Comparison of ENCODE assay signal across 10 mouse cellular contexts in the genomic region with DNA sequence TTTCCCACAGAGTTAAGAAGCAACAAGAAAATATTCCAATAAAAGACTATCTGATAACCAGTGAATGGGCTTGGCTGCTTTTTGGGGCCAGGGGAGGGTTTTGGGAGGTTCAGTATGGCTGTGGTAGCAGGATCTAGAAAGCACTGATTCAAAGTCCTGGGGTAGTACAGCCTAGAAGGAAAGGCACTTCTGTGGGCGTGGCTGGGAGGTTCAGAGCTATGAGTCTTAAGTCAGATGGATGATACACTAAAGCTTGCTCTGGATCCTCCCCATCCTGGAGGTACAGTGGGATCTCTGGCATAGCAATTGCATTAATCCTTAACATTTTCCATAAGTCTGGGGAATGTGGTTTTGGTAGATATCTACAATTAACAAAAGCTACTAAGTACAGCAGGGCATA. TPM values are rescaled to one million over a fixed set of nuclear protein-coding genes. Genes with fewer than 3 reads are reported as not detected.
DNase-seq lines count a peak whose midpoint lies in the region; ATAC-seq lines count a peak whose summit lies in the region.
"Had no signal": no experiment of that assay in that cellular context is flagged by ENCODE, and none has a peak within 500 bp of the region (broad histone marks: within the 10 kb centered on the region; RNA-seq: fewer than 3 reads in every experiment).

No protein-coding gene starts in this region.

- peak overlapping the region; percentile 83; the same call in 1 of the 2 replicates for H3K4me2 ChIP-seq in heart, embryonic 12.5 days
- H3K4me2 ChIP-seq in limb, embryonic 13.5 days (replicated peaks): peak overlapping the region; percentile 95

- H3K27me3 ChIP-seq in heart, embryonic 12.5 days (replicated peaks): no peaks in the 10 kb centered on the region
- H3K27me3 ChIP-seq in limb, embryonic 13.5 days: no peaks in the 10 kb centered on the region

- DNase-seq in heart, adult 18-20 months: no peak
- peak; percentile 79 for DNase-seq in 3T3-L1 (ENCODE audit: low read depth, low spot score)
- peak; percentile 25 for DNase-seq in MN1 (ENCODE audit: low spot score)
- no peak for DNase-seq in adrenal gland, postnatal 4 days (ENCODE audit: low spot score in 2 of 2)
- DNase-seq in ovary, postnatal 14 days (ENCODE audit: low spot score): no peak
- DNase-seq in testis, postnatal 14 days (ENCODE audit: low spot score): no peak
- DNase-seq: cerebellum, adult 8-10 months; kidney, adult 8-10 months had no signal

- WGBS in heart, embryonic 12.5 days: 73% methylated on average over 1 of the region's 1 CpGs
- WGBS in limb, embryonic 13.5 days: 78% methylated on average over 1 of the region's 1 CpGs

- no peak overlapping the region for H3K27ac ChIP-seq in heart, embryonic 12.5 days (ENCODE audit: poor library complexity, severe bottlenecking)
- no peak overlapping the region for H3K27ac ChIP-seq in limb, embryonic 13.5 days

- peaks cover 25% of the 10 kb centered on the region for H3K36me3 ChIP-seq in heart, embryonic 12.5 days
- H3K36me3 ChIP-seq in limb, embryonic 13.5 days: peaks cover 26% of the 10 kb centered on the region

- H3K9me3 ChIP-seq in heart, embryonic 12.5 days (replicated peaks): no peaks in the 10 kb centered on the region
- no peaks in the 10 kb centered on the region for H3K9me3 ChIP-seq in limb, embryonic 13.5 days

- peaks cover 42% of the 10 kb centered on the region for H3K4me1 ChIP-seq in heart, embryonic 12.5 days (replicated peaks)
- peaks cover 54% of the 10 kb centered on the region for H3K4me1 ChIP-seq in limb, embryonic 13.5 days

- H3K9ac ChIP-seq in heart, embryonic 12.5 days: no peak overlapping the region
- peak overlapping the region; percentile 99; the same call in 1 of the 2 replicates for H3K9ac ChIP-seq in limb, embryonic 13.5 days

- ATAC-seq in heart, embryonic 12.5 days (ENCODE audit: insufficient number of reproducible peaks, low FRiP score): no peak
- ATAC-seq in limb, embryonic 13.5 days (ENCODE audit: low FRiP score, low read depth): no peak

- H3K4me3 ChIP-seq in heart, embryonic 12.5 days: peak overlapping the region; percentile 95; the same call in 1 of the 2 replicates
- peak overlapping the region; percentile 89 for H3K4me3 ChIP-seq in limb, embryonic 13.5 days

RNA-seq across cellular contexts. Expression of gene Lrsam1, which starts 2.6 kb away (rescaled TPM):
- 11.1 and 11.8 TPM in 2 replicates for polyA plus RNA-seq in heart, embryonic 12.5 days (2016; fragmentation: Nextera tagmentation; extraction: Ambion mirVana)
- total RNA-seq in heart, adult 18-20 months (2021): 10 to 100 TPM; 15.1 to 15.9 TPM
- polyA plus RNA-seq in limb, embryonic 13.5 days (2015; fragmentation: Nextera tagmentation; extraction: Ambion mirVana): 13.9 and 14.1 TPM in 2 replicates
- 10 to 100 TPM; 23.7 to 26.5 TPM for total RNA-seq in adrenal gland, postnatal 4 days (2021)

RNA-seq across cellular contexts. Expression of gene Rpl12, which starts 2.6 kb away (rescaled TPM):
- polyA plus RNA-seq in heart, embryonic 12.5 days (2016; fragmentation: Nextera tagmentation; extraction: Ambion mirVana): 99.8 and 114 TPM in 2 replicates
- total RNA-seq in heart, adult 18-20 months (2021): 10 to 100 TPM; 66.0 to 72.2 TPM
- polyA plus RNA-seq in limb, embryonic 13.5 days (2015; fragmentation: Nextera tagmentation; extraction: Ambion mirVana): 159 and 175 TPM in 2 replicates
- 100 to 1,000 TPM; 274 to 283 TPM for total RNA-seq in adrenal gland, postnatal 4 days (2021)

RNA-seq across cellular contexts. Expression of gene Slc2a8, which starts 17.9 kb away (rescaled TPM):
- polyA plus RNA-seq in heart, embryonic 12.5 days (2016; fragmentation: Nextera tagmentation; extraction: Ambion mirVana): 19.7 and 20.0 TPM in 2 replicates
- total RNA-seq in heart, adult 18-20 months (2021): 10 to 100 TPM; 15.0 to 17.3 TPM
- polyA plus RNA-seq in limb, embryonic 13.5 days (2015; fragmentation: Nextera tagmentation; extraction: Ambion mirVana): 27.3 and 28.9 TPM in 2 replicates
- total RNA-seq in adrenal gland, postnatal 4 days (2021): 10 to 100 TPM; 19.7 to 20.4 TPM

Comparison
In these comparisons a context has a peak if more than half of its experiments do, and no peak if none do; other contexts are left out.
1. DNase-seq: peak in 3T3-L1 (single experiment) and MN1 (single experiment); none in heart, adult 18-20 months (0 of 2), adrenal gland, postnatal 4 days (0 of 2), ovary, postnatal 14 days (single experiment) and testis, postnatal 14 days (single experiment).